Mouse (Mus musculus): ENCODE measurements around the gene Gm10228.
"Not testable (repeated sequence)": the region's sequence is repeated elsewhere in the genome, so short reads cannot be mapped to it uniquely, and the experiment has no call there.

Gene Gm10228

DNA sequence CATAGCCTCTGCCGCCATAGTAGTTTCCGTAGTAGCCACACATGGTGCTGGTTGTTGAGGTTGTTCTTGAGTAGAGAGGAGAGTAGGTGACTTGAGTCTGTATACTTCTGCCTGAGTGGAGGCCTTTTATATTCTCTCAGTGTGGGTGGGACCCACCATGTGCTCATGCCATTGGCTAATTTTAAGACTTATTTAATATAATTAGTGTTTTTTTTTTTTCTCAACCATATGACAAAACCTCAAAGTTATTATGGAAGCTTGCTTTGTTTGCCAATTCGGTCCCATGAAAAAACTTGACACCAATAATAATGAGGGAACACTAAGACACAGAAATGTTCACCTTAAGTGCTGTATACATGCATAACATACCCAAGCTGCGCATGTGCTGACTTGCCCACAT is at the start of gene Gm10228:
TSS of gene Gm10228 (minus strand) at position 101 of the 400 bp plus-strand sequence.
- DNase-seq (ENCODE audit: low read depth), result not testable (repeated sequence)

DNA sequence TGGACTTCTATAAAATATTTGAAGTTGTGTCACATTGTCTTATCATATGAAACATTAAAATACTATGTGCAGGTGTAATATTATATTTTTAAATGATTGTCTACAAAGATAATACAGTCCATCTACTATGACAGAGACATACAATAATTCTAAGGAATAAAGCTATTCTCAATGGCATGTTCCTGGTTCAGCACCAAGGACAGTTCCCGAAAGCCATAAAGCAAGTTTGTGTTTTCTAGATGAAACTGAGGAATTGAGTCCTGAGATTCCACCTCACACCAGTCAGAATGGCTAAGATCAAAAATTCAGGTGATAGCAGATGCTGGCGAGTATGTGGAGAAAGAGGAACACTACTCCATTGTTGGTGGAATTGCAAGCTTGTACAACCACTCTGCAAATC is 29.8 kb upstream of the Gm10228 start:
- not testable (repeated sequence) for DNase-seq (ENCODE audit: low read depth)

DNA sequence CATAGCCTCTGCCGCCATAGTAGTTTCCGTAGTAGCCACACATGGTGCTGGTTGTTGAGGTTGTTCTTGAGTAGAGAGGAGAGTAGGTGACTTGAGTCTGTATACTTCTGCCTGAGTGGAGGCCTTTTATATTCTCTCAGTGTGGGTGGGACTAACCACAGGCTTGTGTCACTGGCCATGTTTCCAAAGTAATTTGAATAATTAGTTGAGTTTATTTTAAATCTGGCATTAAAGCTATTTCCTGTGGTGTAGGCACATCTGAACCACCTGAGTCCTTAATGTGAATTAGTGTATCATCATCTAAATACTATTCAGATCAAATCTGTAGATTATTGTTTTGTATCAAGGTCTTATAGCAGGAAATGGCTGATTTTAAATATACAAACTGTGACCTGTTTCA is 22.6 kb upstream of the Gm10228 start, which contains the start of gene 1110025L11Rik:
TSS of gene 1110025L11Rik (minus strand) at position 101 of the 400 bp plus-strand sequence.
- not testable (repeated sequence) for DNase-seq (ENCODE audit: low read depth)

DNA sequence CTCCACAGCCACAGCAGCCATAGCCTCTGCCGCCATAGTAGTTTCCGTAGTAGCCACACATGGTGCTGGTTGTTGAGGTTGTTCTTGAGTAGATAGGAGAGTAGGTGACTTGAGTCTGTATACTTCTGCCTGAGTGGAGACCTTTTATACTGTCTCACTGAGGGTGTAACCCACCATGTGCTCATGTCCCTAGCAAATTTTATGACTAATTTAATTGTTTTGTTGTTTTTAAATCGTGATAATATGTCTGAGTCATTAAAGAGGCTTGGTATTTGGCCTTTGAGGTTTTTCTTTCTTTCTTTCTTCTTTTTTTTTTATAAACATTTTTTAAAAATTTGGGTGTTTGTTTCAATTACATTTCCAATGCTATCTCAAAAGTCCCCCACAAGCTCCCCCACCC is 6.5 kb upstream of the Gm10228 start, which contains the start of gene Krtap6-5:
TSS of gene Krtap6-5 (minus strand) at position 101 of the 400 bp plus-strand sequence.
- no peak for DNase-seq (ENCODE audit: low read depth)

DNA sequence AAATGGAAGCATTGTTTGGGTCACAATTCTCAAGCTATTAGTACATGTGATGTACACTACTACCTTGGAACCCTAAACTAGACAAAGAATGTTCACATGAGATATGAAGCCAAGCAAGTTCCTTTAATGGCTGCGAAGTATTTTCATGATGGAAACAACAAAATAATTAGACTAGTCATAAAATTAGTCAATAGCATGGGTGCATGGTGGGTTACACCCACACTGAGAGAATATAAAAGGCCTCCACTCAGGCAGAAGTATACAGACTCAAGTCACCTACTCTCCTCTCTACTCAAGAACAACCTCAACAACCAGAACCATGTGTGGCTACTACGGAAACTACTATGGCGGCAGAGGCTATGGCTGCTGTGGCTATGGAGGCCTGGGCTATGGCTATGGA is 9.9 kb downstream of the Gm10228 start, which contains the start of gene Krtap6-1:
TSS of gene Krtap6-1 (plus strand) at position 301 of the 400 bp plus-strand sequence.
- DNase-seq (ENCODE audit: low read depth), result not testable (repeated sequence)

DNA sequence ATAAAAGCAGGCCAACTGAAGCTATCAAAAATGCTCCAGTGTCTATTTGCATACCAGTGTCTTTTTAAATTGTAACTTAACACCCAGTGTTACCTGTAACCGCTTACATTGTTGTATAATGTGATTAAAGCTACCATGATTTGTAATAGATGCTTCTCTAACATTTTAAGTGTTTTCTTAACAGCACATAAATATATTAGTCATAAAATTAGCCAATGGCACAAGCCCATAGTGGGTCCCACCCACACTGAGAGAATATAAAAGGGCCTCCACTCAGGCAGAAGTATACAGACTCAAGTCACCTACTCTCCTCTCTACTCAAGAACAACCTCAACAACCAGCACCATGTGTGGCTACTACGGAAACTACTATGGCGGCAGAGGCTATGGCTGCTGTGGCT is 26.3 kb downstream of the Gm10228 start, which contains the start of gene Gm10229:
TSS of gene Gm10229 (plus strand) at position 301 of the 400 bp plus-strand sequence.
- DNase-seq (ENCODE audit: low read depth), result not testable (repeated sequence)

DNA sequence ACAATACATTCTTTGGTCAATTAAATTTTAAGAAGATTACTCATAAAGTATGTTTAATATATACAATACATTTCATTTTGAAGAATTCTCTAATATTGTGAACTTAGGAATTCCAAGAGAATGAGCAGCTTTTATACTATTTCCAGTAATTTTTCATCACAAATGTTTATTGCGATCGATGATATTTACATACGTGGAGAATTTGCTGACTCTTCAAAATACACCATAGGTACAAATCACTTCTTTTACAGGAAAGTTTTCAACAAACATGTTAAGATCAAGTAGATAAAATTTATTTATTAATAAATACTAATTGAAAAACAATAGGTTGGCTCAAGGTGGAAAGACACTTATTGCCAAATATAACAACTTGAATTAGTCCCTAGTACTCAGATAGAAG is 27.3 kb downstream of the Gm10228 start:
- no peak for DNase-seq (ENCODE audit: low read depth)

DNA sequence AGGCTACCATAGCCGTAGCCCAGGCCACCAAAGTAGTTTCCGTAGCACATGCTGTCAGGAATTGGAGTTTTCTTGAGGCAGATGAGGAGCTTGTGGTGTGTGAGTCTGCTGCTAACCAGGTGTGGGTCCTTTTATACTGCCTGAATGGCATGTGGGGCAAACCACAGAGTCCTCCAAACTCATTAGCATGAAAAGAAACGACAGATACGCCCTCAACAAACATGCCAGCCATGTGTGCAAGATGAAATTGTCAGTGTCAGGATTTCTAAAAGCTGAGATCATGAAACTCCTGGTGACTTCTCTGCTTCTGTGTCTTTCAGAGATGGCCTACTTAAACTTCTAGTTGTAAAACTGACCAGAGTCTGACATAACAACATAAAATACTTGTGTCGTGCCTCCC is 30.6 kb downstream of the Gm10228 start, which contains the start of gene Krtap22-2:
TSS of gene Krtap22-2 (minus strand) at position 101 of the 400 bp plus-strand sequence.
- DNase-seq (ENCODE audit: low read depth), result no peak
